Mouse (Mus musculus) midbrain, embryonic 10.5 days (tissue): ENCODE results near the gene Slc38a3. TPM values are rescaled to one million over a fixed set of nuclear protein-coding genes. Genes with fewer than 3 reads are reported as not detected.

Experiments
- DNase-seq: peaks from one replicate; pipeline ENCODE4 v3.0.0-alpha.2; 2017; ENCODE audit warnings: low spot score
- H3K27ac ChIP-seq: fragments of 300-500 bp; sonication (generic); replicated peaks from 2 replicates; pipeline ENCODE4 v1.5.1; 2016; ENCODE audit warnings: mild to moderate bottlenecking
- H3K27me3 ChIP-seq: fragments of 300-500 bp; sonication (generic); 2 replicates; pipeline ENCODE4 v1.6.1; 2016; ENCODE audit warnings: low read depth, mild to moderate bottlenecking; ENCODE audit not compliant: poor library complexity, severe bottlenecking
- H3K36me3 ChIP-seq: fragments of 300-500 bp; sonication (generic); 2 replicates; pipeline ENCODE4 v1.6.1; 2016; ENCODE audit warnings: mild to moderate bottlenecking, moderate library complexity
- H3K4me1 ChIP-seq: fragments of 300-500 bp; sonication (generic); 2 replicates; pipeline ENCODE4 v1.6.1; 2016
- H3K4me3 ChIP-seq: fragments of 300-500 bp; sonication (generic); 2 replicates; pipeline ENCODE4 v1.5.1; 2016; ENCODE audit warnings: mild to moderate bottlenecking, moderate library complexity
- H3K9me3 ChIP-seq: fragments of 300-500 bp; sonication (generic); replicated peaks from 2 replicates; pipeline ENCODE4 v1.6.1; 2016; ENCODE audit warnings: mild to moderate bottlenecking
- WGBS: fragments of 180-500 bp; shearing (Covaris S2); methylation state at CpG from one replicate; pipeline ENCODE4 v1.1.7; 2016; 5-methylcytosine and 5-hydroxymethylcytosine counted together
- polyA plus RNA-seq: library from polyadenylated mRNA; unstranded; fragments of >200 nt; fragmentation: Nextera tagmentation; extraction: Ambion mirVana; gene quantifications from 2 replicates; pipeline ENCODE4 v1.2.1, GENCODE M21; 2016

Gene Slc38a3
- 9.3 and 11.6 TPM in 2 replicates for polyA plus RNA-seq

- Histone ChIP-seq H3K4me1 (peaks cover 60% of the 10 kb centered on the region), H3K27ac (peak within 1 kb of the TSS; percentile 84), H3K36me3 (no peaks in the 10 kb centered on the region), H3K27me3 (peaks cover 61% of the 10 kb centered on the region), H3K9me3 (no peaks in the 10 kb centered on the region), H3K4me3 (peak within 1 kb of the TSS; percentile 65; the same call in 1 of the 2 replicates)
- WGBS, result 85% methylated on average over 9 of the region's 9 CpGs
- no peak for DNase-seq
Observed at GRCm38 (mm10) chr9:107669480-107669945, at the start of gene Slc38a3. Slc38a3 (minus strand) TSS chr9:107669530.

GRCm38 (mm10) chr9:107716951-107717350, 47.6 kb upstream of the Slc38a3 start:
- peak overlapping the region; percentile 69 for H3K27ac ChIP-seq
- no peak for DNase-seq
- H3K4me1 ChIP-seq, result peaks cover 41% of the 10 kb centered on the region
- no peak overlapping the region for H3K4me3 ChIP-seq
- peaks cover 32% of the 10 kb centered on the region for H3K27me3 ChIP-seq
- H3K36me3 ChIP-seq, result no peaks in the 10 kb centered on the region
- H3K9me3 ChIP-seq, result no peaks in the 10 kb centered on the region
- WGBS, result 39% methylated on average over 6 of the region's 6 CpGs

GRCm38 (mm10) chr9:107715632-107716031, 46.3 kb upstream of the Slc38a3 start:
- Histone ChIP-seq H3K9me3 (no peaks in the 10 kb centered on the region), H3K27ac (0 out of 2 replicates have a peak overlapping the region, but pooled peaks have one; percentile 13), H3K36me3 (no peaks in the 10 kb centered on the region), H3K27me3 (peaks cover 38% of the 10 kb centered on the region), H3K4me1 (peaks cover 41% of the 10 kb centered on the region), H3K4me3 (no peak overlapping the region)
- 72% methylated on average over 2 of the region's 2 CpGs for WGBS
- DNase-seq, result no peak

- WGBS, result 18% methylated on average over 12 of the region's 12 CpGs
- DNase-seq, result no peak
- peaks cover 45% of the 10 kb centered on the region for H3K27me3 ChIP-seq
Observed at GRCm38 (mm10) chr9:107714221-107714952, 45.1 kb upstream of the Slc38a3 start.

GRCm38 (mm10) chr9:107709697-107710483, 40.6 kb upstream of the Slc38a3 start, which contains the start of gene Sema3f:
Sema3f (minus strand) TSS chr9:107710475.
- WGBS, result under 1% methylated on average over 86 of the region's 86 CpGs
- no peaks in the 10 kb centered on the region for H3K9me3 ChIP-seq
- peaks cover 58% of the 10 kb centered on the region for H3K27me3 ChIP-seq
- H3K27ac ChIP-seq, result peak within 1 kb of the TSS; percentile 96
- H3K4me3 ChIP-seq, result peak within 1 kb of the TSS; percentile 89
- peaks cover 77% of the 10 kb centered on the region for H3K4me1 ChIP-seq
- peaks cover 10% of the 10 kb centered on the region for H3K36me3 ChIP-seq
- DNase-seq, result peak; percentile 85

More at GRCm38 (mm10) chr9:107714221-107714952, 45.1 kb upstream of the Slc38a3 start:
- H3K27ac ChIP-seq, result peak overlapping the region; percentile 76
- no peaks in the 10 kb centered on the region for H3K9me3 ChIP-seq
- H3K36me3 ChIP-seq, result no peaks in the 10 kb centered on the region
- H3K4me1 ChIP-seq, result peaks cover 51% of the 10 kb centered on the region
- no peak overlapping the region for H3K4me3 ChIP-seq

- Histone ChIP-seq H3K9me3 (no peaks in the 10 kb centered on the region), H3K4me1 (peaks cover 77% of the 10 kb centered on the region), H3K27me3 (peaks cover 53% of the 10 kb centered on the region), H3K4me3 (peak overlapping the region; percentile 89), H3K36me3 (peaks cover 17% of the 10 kb centered on the region), H3K27ac (peak overlapping the region; percentile 96)
- no peak for DNase-seq
- under 1% methylated on average over 52 of the region's 55 CpGs for WGBS
Observed at GRCm38 (mm10) chr9:107709096-107709696, 39.9 kb upstream of the Slc38a3 start.

GRCm38 (mm10) chr9:107708439-107709095, 39.2 kb upstream of the Slc38a3 start:
- H3K9me3 ChIP-seq, result no peaks in the 10 kb centered on the region
- peak overlapping the region; percentile 89 for H3K4me3 ChIP-seq
- H3K27me3 ChIP-seq, result peaks cover 53% of the 10 kb centered on the region
- peaks cover 23% of the 10 kb centered on the region for H3K36me3 ChIP-seq
- peak overlapping the region; percentile 96 for H3K27ac ChIP-seq
- DNase-seq, result no peak
- H3K4me1 ChIP-seq, result peaks cover 77% of the 10 kb centered on the region
- WGBS, result under 1% methylated on average over 21 of the region's 21 CpGs

GRCm38 (mm10) chr9:107707701-107708438, 38.5 kb upstream of the Slc38a3 start:
- Histone ChIP-seq H3K4me3 (peak overlapping the region; percentile 89), H3K27me3 (peaks cover 53% of the 10 kb centered on the region), H3K9me3 (no peaks in the 10 kb centered on the region), H3K27ac (peak overlapping the region; percentile 96), H3K36me3 (peaks cover 30% of the 10 kb centered on the region), H3K4me1 (peaks cover 82% of the 10 kb centered on the region)
- peak; percentile 64 for DNase-seq
- WGBS, result 2% methylated on average over 17 of the region's 17 CpGs

- Histone ChIP-seq H3K9me3 (no peaks in the 10 kb centered on the region), H3K4me3 (peak overlapping the region; percentile 89), H3K36me3 (peaks cover 41% of the 10 kb centered on the region), H3K4me1 (peaks cover 93% of the 10 kb centered on the region), H3K27ac (peak overlapping the region; percentile 96), H3K27me3 (peaks cover 50% of the 10 kb centered on the region)
- DNase-seq, result peak; percentile 57
- 2% methylated on average over 14 of the region's 14 CpGs for WGBS
Observed at GRCm38 (mm10) chr9:107706781-107707211, 37.5 kb upstream of the Slc38a3 start.

- peaks cover 59% of the 10 kb centered on the region for H3K36me3 ChIP-seq
- no peak overlapping the region for H3K4me3 ChIP-seq
- peaks cover 100% of the 10 kb centered on the region for H3K4me1 ChIP-seq
- WGBS, result 66% methylated on average over 14 of the region's 14 CpGs
- DNase-seq, result no peak
- peak overlapping the region; percentile 71 for H3K27ac ChIP-seq
- peaks cover 28% of the 10 kb centered on the region for H3K27me3 ChIP-seq
- no peaks in the 10 kb centered on the region for H3K9me3 ChIP-seq
Observed at GRCm38 (mm10) chr9:107703337-107704122, 34.2 kb upstream of the Slc38a3 start.
